Mouse (Mus musculus): ENCODE measurements around the gene Traf4. TPM values are rescaled to one million over a fixed set of nuclear protein-coding genes. Genes with fewer than 3 reads are reported as not detected.
A peak's percentile ranks its signal among the peaks of the same experiment; 100 is the strongest.

Traf4 gene
- total RNA-seq, 4 experiments from 2014 or later, result 3.4 to 4.3 (median 3.7) TPM

DNA sequence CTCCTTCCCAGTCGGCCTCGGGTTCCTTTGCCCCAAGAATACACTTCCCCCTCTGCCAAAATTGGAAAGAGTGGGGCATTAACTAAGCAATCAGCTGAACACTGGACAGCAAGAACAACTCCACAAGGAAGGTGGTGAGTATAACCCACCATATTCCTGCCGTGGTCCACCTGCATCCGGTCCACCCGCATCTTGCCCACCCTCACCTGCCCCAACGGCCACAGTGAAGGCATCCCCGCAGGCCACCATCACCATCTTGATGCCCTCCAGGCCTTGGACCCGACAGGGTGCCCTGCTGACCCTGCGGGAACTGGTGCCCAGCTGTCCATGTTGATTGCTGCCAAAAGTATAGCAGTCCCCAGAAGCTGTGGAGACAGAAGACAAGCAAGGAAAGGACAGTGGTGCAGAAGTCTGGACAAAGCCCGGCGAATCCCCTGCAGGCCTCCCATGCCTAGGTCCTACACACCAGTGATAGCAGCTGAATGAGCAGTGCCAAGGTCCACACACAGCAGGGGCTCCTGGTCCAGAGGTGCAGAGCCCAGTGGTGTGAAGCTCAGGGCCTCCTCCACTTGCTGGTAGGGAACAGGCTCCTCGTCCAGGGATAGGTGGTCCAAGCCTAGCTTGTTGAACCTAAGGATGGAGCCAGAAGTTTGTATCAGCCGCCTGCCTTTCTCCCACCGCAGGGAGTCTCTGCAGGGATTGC lies 2.0 kb upstream of the Traf4 start:
- DNase-seq (ENCODE audit: low spot score), result no peak

DNA sequence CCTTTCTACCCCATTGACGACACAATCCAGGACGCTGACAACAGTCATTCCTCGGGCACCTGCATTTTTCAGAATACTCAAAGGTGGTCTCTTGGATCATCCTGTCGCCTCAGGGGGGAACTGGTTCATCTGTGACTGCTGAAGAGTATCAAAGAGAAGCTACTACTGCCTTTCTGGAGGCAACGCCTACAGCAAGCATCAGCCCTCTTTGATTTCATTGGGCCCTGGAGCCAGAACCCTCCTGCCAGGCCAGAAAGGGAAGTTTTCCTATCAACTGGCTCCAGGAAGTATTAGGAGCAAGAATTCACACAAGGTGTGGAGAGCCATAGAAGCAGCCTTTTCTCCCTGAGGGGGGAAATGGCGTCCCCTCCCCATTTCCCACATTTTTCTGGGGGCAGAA lies 1.3 kb upstream of the Traf4 start:
- DNase-seq (ENCODE audit: low spot score), result no peak

GRCm38 (mm10) chr11:78166161-78166560 lies 772 bp upstream of the Traf4 start:
- DNase-seq (ENCODE audit: low spot score), result no peak

DNA sequence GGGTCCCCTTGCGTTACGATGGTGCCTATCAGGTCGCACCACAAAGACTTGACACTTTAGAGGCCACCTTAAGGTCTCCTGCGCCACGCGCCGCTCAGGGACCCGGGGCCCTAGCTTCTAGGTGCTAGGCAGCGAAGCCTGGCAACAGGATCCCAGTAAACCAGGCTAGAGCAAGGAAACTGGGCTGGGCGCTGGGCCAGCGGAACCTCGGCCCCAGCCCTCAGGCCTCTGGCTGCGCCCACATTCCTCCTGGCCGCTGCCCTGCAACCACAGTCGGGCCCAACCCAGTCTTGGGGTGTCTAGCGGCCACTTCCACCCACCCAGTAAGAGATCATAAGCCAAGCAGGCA lies 346 bp upstream of the Traf4 start:
- DNase-seq (ENCODE audit: low spot score), result no peak

DNA sequence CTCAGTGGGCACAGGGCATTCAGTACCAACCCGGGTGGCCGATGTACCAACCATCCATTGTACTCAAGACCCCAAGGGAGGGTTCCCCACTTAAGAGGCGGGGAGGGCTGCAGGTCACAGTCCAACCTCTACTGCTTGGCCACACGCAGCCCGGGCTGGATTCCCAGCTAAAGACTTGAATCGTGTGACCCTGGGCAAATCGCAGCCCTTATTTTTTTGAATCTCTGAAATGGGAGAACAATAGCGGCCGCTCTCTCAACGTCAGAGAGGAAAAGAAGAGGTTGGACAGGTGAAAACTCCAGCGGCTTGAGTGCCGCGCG lies 825 bp downstream of the Traf4 start:
- DNase-seq (ENCODE audit: low spot score), result no peak

DNA sequence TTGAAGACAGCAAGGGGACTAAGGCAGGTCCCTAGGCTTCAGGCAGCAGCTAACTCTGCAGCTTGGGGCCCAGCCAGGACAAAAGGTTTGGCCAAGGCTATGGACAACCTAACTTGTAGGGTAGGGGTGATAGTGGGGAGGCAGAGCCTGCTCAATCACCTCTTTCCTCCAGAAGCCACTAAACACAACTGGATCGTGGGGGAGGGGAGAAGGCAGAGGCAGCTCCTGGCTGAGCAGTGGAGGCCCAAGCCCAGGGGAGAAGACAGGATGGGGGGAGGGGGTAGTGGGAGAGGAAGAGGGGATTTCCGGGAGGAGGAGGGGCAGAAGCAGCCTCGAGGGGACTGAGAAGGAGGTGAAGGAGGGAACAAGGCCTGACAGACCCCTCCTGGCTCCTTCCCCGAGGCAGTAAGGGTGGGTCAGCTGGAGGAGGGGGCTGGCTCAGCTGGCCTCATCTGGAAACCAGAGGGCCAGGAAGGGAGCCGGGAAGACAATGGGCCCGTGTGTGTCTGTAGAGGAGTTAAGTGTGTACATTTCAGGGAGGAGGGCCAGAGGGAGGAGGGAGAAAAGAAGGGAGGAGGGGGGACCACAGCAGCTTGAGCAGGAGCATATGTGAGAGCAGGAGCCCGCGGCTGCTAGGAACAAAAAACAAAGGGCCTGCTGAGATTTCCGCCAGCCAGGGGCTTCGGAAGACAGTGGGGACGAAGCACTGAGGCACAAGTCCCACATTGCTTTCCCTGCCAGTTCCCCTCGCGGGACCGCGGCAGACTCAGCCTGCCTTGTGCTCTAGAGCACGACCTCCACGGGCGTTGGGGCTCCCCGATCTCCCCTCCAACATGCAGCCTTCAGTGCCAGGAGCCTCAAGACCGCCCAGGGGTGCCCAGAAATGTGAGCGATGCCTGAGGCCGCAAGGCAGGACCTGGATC lies 1.4 kb downstream of the Traf4 start:
- peak; percentile 46 for DNase-seq (ENCODE audit: low spot score)

- DNase-seq (ENCODE audit: low spot score), result no peak
These were observed 2.3 kb downstream of the Traf4 start for GRCm38 (mm10) chr11:78163045-78163444.

DNA sequence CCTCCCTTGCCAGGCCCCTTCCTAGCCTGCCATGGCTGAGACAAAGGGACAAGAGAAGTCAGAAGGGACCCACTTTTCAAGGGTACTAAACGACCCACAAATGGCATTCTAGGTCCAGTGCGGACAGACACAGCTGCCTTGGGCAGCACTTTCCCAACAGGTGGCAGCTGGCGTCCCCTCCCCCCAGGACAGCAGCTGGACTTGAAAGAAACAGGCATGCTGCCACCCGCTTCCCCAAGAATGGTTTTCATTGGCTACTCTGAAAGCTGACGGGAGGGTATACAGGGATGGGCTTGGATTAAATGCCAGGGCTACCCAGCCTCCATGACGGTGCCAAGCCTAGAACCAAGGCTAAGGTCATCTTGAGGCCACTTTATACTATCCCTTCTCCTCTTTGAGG lies 2.9 kb downstream of the Traf4 start:
- no peak for DNase-seq (ENCODE audit: low spot score)

GRCm38 (mm10) chr11:78161968-78162367 lies 3.4 kb downstream of the Traf4 start:
- DNase-seq (ENCODE audit: low spot score), result no peak

GRCm38 (mm10) chr11:78161169-78161568 lies 4.2 kb downstream of the Traf4 start:
- DNase-seq (ENCODE audit: low spot score), result no peak

DNA sequence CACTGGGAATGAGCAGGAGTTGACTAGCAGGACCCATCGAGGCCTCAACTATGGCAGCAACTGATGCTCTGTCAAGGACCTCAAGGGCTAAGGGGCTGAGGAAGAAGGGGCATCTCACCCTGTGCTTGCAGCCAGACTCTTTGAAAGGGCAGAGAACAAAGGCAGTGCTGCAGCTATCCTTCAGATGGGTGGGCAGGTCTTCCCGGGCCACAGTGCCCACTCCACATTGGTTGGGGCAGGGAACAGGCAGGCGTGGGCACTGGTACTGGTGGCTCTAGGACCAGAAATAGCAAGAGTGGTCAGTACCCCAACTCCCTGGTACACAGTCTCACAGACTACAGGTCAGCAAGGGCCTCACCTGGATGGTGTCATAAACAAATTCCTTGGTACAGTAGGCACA lies 4.7 kb downstream of the Traf4 start:
- no peak for DNase-seq (ENCODE audit: low spot score)

DNA sequence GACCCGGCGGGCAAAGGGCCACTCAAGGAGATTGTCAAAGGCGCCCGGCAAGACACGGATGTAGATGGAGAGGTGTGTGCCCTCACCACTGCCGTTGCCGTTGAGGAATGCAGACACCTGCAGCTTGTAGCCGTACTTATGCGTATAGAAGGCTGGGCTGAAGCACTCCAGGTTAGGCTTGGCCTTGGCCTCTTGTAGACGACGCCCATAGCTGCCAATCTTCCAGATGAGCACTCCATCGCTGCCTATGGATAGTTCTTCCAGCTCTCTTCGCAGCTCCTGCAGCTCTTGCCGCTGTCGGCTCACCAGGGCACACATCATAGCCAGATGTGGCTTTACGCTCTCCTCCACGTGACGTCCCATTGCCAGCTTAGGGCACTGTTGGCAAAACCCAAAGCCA lies 5.2 kb downstream of the Traf4 start:
- no peak for DNase-seq (ENCODE audit: low spot score)

GRCm38 (mm10) chr11:78159557-78159956 lies 5.8 kb downstream of the Traf4 start:
- no peak for DNase-seq (ENCODE audit: low spot score)

GRCm38 (mm10) chr11:78159096-78159495 lies 6.3 kb downstream of the Traf4 start:
- DNase-seq (ENCODE audit: low spot score), result peak; percentile 82

- no peak for DNase-seq (ENCODE audit: low spot score)
These were observed 9.2 kb downstream of the Traf4 start for GRCm38 (mm10) chr11:78156156-78156699.

GRCm38 (mm10) chr11:78155674-78156073 lies 9.7 kb downstream of the Traf4 start:
- DNase-seq (ENCODE audit: low spot score), result no peak

DNA sequence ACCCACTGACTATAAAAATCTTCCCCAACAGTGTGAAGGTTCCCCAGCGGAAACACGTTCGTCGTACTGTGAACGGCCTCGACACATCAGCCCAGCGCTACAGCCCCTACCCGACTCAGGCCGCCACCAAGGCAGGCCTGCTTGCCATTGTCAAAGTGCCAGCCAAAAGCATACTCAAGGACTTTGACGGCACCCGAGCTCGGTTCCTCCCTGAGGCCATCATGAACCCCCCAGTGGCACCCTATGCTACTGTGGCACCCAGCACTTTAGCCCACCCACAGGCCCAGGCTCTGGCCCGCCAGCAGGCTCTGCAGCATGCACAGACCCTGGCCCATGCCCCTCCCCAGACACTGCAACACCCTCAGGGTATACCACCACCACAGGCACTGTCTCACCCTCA lies 11.6 kb downstream of the Traf4 start:
- DNase-seq (ENCODE audit: low spot score), result no peak

GRCm38 (mm10) chr11:78152299-78153231 lies 12.8 kb downstream of the Traf4 start:
- peak; percentile 67 for DNase-seq (ENCODE audit: low spot score)

- no peak for DNase-seq (ENCODE audit: low spot score)
These were observed 14.2 kb downstream of the Traf4 start for GRCm38 (mm10) chr11:78151161-78151560.

GRCm38 (mm10) chr11:78146707-78147543 lies 18.5 kb downstream of the Traf4 start:
- no peak for DNase-seq (ENCODE audit: low spot score)

- no peak for DNase-seq (ENCODE audit: low spot score)
These were observed 19.2 kb downstream of the Traf4 start for GRCm38 (mm10) chr11:78146168-78146567.
